Mouse (Mus musculus): Measurements from ENCODE around the gene Xxylt1.

- TF ChIP-seq FLI1 (IDR thresholded peaks at IDR 0.05; ENCODE audit: low read length): no peak
- TF ChIP-seq GATA1 (IDR thresholded peaks at IDR 0.05; ENCODE audit: borderline replicate concordance, low read length): no peak
These were observed 659 bp upstream of the Xxylt1 start for GRCm38 (mm10) chr16:31081891-31082290.

All from megakaryocyte, embryonic 14.5 days (primary cell).